ENCODE assay signal across 14 mouse cellular contexts in genomic region chrX:19201383-19201782, GRCm38 (mm10).
DNase-seq lines count a peak whose midpoint lies in the region; ATAC-seq and TF ChIP-seq lines count a peak whose summit lies in the region.
"Had no signal": no experiment of that assay in that cellular context is flagged by ENCODE, and none has a peak within 500 bp of the region (broad histone marks: within the 10 kb centered on the region; RNA-seq: fewer than 3 reads in every experiment).

No protein-coding gene starts in this region.

- no peaks in the 10 kb centered on the region for H3K36me3 ChIP-seq in heart, embryonic 10.5 days
- H3K36me3 ChIP-seq: intestine, embryonic 15.5 days; limb, embryonic 15.5 days; stomach, embryonic 15.5 days had no signal

- no peaks in the 10 kb centered on the region for H3K27me3 ChIP-seq in heart, embryonic 10.5 days (ENCODE audit: insufficient read depth, poor library complexity, severe bottlenecking)
- H3K27me3 ChIP-seq: intestine, embryonic 15.5 days; limb, embryonic 15.5 days; megakaryocyte, embryonic 14.5 days; stomach, embryonic 15.5 days had no signal

- peak; percentile 0 for DNase-seq in CD4-positive, CD25-positive, alpha-beta regulatory T cell, adult 2 months (ENCODE audit: low read depth, low spot score)
- DNase-seq in left cerebral cortex, adult 2 months (ENCODE audit: extremely low spot score in 1 of 2, low spot score in 2 of 2) = no peak
- no peak for DNase-seq in left cerebral cortex, postnatal 36 days (ENCODE audit: low spot score in 2 of 2)
- peak; percentile 1 for DNase-seq in A20 (ENCODE audit: low read depth, low spot score)
- DNase-seq in brain, embryonic 14.5 days (ENCODE audit: low read depth) = peak; percentile 5
- no peak for DNase-seq in layer of hippocampus, adult 9-11 months
- DNase-seq in heart, embryonic 10.5 days (ENCODE audit: low spot score) = no peak
- DNase-seq: adrenal gland, postnatal 14 days; kidney, postnatal 36 days had no signal

- no peak for TF ChIP-seq POLR2A in brain, embryonic 14.5 days (IDR thresholded peaks at IDR 0.05; ENCODE audit: borderline replicate concordance, extremely low read depth, insufficient read depth, insufficient read length, poor library complexity, severe bottlenecking)

- H3K9me3 ChIP-seq in heart, embryonic 10.5 days = no peaks in the 10 kb centered on the region
- H3K9me3 ChIP-seq: intestine, embryonic 15.5 days; limb, embryonic 15.5 days; megakaryocyte, embryonic 14.5 days; stomach, embryonic 15.5 days had no signal

- no peak overlapping the region for H3K27ac ChIP-seq in left cerebral cortex, adult 2 months
- no peak overlapping the region for H3K27ac ChIP-seq in heart, embryonic 10.5 days
- H3K27ac ChIP-seq: intestine, embryonic 15.5 days; limb, embryonic 15.5 days; stomach, embryonic 15.5 days had no signal

- 84% methylated on average over 1 of the region's 1 CpGs for whole genome bisulfite sequencing in heart, embryonic 10.5 days

- TF ChIP-seq CTCF in left cerebral cortex, adult 2 months (IDR thresholded peaks at IDR 0.05) = peak; percentile 45
- no peak for TF ChIP-seq CTCF in brain, embryonic 14.5 days (IDR thresholded peaks at IDR 0.05; ENCODE audit: borderline replicate concordance, extremely low read depth, insufficient read depth, insufficient read length)

- ATAC-seq in CD4-positive, CD25-positive, alpha-beta regulatory T cell, adult 4 months = no peak
- ATAC-seq: intestine, embryonic 15.5 days had no signal

- no peak overlapping the region for H3K4me3 ChIP-seq in left cerebral cortex, adult 2 months
- no peak overlapping the region for H3K4me3 ChIP-seq in heart, embryonic 10.5 days
- H3K4me3 ChIP-seq: intestine, embryonic 15.5 days; limb, embryonic 15.5 days; megakaryocyte, embryonic 14.5 days; stomach, embryonic 15.5 days had no signal

- no peaks in the 10 kb centered on the region for H3K4me1 ChIP-seq in heart, embryonic 10.5 days
- H3K4me1 ChIP-seq: intestine, embryonic 15.5 days; limb, embryonic 15.5 days; stomach, embryonic 15.5 days had no signal

- intact Hi-C loops in left cerebral cortex, adult 2 months (cut with DNase I) = no loop called here
- intact Hi-C loops in left cerebral cortex, postnatal 36 days (cut with DNase I) = no loop called here

Comparison
In these comparisons a context has a peak if more than half of its experiments do, and no peak if none do; other contexts are left out.
1. DNase-seq: peak in CD4-positive, CD25-positive, alpha-beta regulatory T cell, adult 2 months (single experiment), A20 (single experiment) and brain, embryonic 14.5 days (single experiment); none in left cerebral cortex, adult 2 months (0 of 2), left cerebral cortex, postnatal 36 days (0 of 2), layer of hippocampus, adult 9-11 months (single experiment) and heart, embryonic 10.5 days (single experiment).